Mouse (Mus musculus) C2C12 (cell line): ENCODE data around the gene Cpsf4l.

Experiments used
- CTCF ChIP-seq: IDR thresholded peaks from one replicate; pipeline ENCODE4 v1.5.1; 2011; ENCODE audit not compliant: control insufficient read depth, insufficient read depth, insufficient read length
- MAX ChIP-seq: IDR thresholded peaks from one replicate; pipeline ENCODE4 v1.6.1; 2011; ENCODE audit warnings: mild to moderate bottlenecking, control low read depth
- USF1 ChIP-seq: IDR thresholded peaks from one replicate; pipeline ENCODE4 v1.6.1; 2011; ENCODE audit warnings: low read depth, mild to moderate bottlenecking, control low read depth, moderate library complexity

- no peak for TF ChIP-seq MAX
- TF ChIP-seq CTCF: no peak
- no peak for TF ChIP-seq USF1
Observed at GRCm38 (mm10) chr11:113673614-113674013, 36.2 kb downstream of the Cpsf4l start.
